Mouse (Mus musculus): ENCODE data around the gene Calr.

DNA sequence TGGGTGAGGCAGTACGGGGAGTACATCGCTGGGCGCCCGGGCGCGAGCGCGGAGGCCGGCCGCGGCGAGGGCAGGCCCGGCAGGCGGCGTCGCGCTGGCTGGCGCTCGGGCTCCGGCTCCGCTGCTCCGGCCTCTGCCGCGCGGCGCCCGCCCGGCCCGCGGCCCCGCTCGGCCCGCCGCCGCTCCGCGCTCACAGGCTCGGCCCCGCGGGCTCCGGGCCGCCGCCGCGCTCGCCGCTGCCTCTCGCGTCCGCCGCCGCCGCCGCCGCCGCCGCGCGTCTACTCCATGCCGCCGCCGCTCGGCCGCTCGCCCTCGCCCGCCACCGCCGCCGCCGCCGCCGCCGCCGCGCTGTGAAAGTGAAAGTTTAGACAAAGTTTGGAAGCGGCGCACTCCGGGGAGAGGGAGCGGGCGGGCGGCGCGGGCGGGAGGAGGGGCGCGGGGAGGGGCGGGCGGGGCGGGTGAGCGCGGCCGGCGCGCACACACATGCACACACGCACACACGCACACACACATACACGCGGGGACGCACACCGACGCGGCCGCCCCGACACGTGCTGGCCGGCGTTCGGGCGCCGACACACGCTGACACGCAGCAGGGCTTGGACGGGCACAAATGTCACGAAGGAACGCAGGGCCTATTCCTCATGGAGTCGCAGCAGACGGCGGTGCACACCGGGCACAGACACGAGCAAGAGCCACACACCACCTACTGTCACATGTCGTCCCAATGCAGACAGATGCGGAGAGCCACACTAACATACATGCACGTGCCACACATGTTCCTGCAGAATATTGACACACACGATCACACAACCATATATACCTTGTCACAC is 46.5 kb downstream of the Calr start, which contains the start of gene Nfix:
- TF ChIP-seq CTCF (IDR thresholded peaks at IDR 0.05; ENCODE audit: control insufficient read depth, insufficient read depth, low read length) (0 out of 2 replicates have a peak, but pooled peaks have one; percentile 8), POLR2A (IDR thresholded peaks at IDR 0.05; ENCODE audit: borderline replicate concordance, control insufficient read depth, low read depth, low read length) (0 out of 2 replicates have a peak, but pooled peaks have one; percentile 26)

Data from bone marrow, adult 2 months (tissue).